Mouse (Mus musculus) hematopoietic stem cell, adult 5-6 weeks (primary cell): ENCODE measurements around the gene Riox2. TPM values are rescaled to one million over a fixed set of nuclear protein-coding genes. Genes with fewer than 3 reads are reported as not detected.
A peak's percentile ranks its signal among the peaks of the same experiment; 100 is the strongest.

Experiments
- ATAC-seq, 2 experiments: fragments of 125-278 bp in 1 of 2; replicated peaks in 1 of 2; 2 replicates each; pipeline ENCODE4 v1.8.0; 2016 to 2017; ENCODE audit warnings: inconsistent platforms in 2 of 2, mild to moderate bottlenecking in 2 of 2, moderate number of reproducible peaks in 2 of 2, low read depth in 1 of 2, moderate TSS enrichment in 1 of 2; ENCODE audit not compliant: low FRiP score in 2 of 2, poor library complexity in 2 of 2, severe bottlenecking in 2 of 2, insufficient read depth in 1 of 2, low TSS enrichment in 1 of 2
- total RNA-seq: library from RNA; stranded (forward); fragments of 172-1452, 232-1000 nt; gene quantifications from 2 replicates; pipeline ENCODE4 v1.2.3, GENCODE M21; 2017

Riox2 gene
- 77.5 and 84.5 TPM in 2 replicates for total RNA-seq

DNA sequence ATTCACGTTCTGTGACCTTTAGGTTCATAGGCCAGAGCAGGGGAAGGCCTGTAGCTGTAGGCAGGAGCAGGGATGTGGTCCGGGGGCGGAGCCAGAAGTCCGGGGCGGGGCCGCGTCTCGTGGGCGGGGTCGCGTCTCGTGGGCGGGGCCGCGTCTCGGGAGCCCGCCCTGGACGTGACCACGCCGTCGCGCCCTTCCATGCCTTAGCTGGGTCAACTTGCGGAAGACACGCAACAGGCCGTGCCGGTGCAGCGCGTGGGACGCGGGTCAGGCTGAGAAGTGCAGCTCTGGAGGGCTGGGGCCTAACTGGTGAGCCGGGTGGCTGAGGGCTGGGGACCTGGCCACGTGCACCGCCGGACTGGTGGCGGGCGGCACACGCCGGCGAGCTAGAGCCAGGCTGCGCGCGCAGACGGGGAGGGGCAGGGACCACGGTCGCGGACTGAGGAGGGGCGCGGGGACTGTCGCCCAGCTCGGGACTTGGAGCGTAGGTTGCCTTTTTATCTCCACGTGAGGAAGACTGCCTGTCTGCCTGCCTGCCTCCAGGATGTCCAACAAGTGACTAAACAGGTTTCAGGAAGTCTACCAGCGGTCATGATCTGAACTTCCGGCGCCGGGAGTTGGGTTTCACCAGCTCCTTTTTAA, at the start of gene Riox2:
Riox2 (plus strand) TSS at position 139 of the 642 bp plus-strand sequence.
- ATAC-seq = peak; percentile 75 to 85

DNA sequence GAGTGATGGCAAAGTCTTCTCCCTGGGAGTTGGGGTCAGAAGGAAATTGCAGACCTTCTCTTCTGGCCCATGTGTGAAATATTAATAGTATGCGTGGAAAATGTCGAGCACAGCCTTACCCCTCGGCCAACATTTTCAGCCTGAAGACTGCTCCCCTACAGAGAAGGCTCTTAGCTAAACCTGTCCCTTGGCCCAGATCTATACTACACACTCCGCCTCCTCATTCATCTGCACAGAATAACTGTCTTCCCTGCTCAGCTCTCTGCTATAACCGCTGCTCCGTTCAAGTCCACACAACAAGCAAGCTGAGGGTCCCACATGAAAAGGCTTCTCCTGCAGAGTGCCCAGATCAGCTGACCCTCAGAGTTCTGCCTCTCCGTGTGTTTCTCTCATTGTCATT, 43.6 kb upstream of the Riox2 start:
- no peak for ATAC-seq

DNA sequence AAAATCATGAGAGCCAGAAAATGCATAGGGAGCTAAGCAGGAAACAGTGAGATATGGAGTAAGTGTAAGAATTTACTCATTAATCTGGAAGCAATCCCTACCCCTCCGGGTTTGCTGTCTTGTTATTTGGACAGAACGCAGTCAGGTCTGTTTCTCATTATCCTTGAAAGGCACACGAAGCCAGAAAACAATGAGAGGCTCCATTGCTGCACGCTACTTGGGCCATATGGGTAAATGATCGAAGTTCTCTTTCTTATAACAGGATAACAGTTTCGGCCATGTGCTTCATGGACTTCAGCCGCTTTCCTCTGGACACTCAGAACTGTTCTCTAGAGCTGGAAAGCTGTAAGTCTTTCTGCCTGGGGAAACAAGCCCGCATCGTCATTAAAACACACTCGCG, 38.4 kb upstream of the Riox2 start:
- ATAC-seq = no peak

DNA sequence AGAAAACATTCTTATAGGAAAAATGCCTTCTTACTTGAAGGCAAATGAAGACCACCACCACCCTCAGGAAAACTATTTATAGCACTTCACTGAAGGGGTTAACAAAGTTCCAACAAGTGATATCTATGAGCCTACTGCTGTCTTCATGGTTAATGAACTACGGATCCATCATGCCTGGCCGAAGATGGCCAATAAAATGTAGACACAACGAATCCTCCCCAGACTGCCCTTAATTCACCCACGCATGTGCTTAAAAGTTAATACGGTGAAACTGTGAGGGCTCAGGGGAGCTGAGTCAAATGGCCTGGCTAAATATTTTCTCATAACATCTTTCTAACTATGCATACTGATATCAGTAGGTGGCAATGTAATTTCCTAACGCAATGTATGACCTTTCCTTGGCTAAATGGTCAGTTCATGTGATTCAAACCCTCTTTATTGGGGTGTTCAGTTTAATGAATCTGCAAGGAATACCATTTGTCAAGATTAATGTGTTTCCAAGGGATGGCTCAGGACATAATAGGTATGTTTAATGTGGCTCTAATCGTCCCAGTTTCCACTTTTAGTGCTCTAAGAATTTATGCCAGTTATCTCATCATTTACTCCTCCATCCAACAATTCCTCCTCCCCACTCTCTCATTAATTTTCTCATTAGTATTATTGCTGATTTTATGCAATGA, 26.6 kb upstream of the Riox2 start:
- no peak for ATAC-seq

DNA sequence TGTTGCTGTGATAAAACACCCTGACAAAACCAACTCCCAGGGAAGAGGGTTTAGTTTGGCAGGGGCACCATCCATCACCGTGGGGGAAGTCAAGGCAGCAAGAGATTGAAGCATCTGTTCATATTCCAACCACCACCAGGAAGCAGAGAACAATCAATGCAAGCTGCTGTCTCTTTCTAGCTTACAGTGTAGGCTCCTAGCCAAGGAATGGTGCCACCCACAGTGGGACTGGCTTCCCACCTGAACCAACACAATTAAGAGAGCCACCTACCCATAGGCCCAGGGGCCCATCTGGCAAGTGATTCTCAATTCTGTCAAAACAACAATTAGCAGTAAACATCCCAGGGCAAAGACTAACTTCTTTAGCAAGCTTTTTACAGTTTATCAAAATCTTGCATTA, 23.4 kb upstream of the Riox2 start:
- ATAC-seq = no peak

DNA sequence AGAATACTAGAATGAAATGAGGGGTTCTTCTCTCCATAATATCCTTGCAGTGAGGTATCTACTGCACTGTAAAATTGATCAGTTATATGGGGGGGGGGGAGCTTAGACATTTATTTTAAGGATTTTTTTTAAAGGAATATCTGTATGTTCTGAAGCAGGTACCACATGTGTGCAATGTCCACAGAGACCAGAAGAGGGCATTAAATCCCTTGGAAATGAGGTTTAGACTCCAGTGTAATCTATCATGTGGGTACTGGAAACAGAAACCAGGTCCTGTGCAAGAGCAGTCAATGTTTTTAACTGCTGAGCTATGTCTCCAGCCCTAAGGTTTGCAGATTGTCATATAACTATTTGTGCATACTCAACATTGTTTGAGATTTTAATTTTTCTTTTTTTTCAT, 22.5 kb upstream of the Riox2 start:
- ATAC-seq = no peak

DNA sequence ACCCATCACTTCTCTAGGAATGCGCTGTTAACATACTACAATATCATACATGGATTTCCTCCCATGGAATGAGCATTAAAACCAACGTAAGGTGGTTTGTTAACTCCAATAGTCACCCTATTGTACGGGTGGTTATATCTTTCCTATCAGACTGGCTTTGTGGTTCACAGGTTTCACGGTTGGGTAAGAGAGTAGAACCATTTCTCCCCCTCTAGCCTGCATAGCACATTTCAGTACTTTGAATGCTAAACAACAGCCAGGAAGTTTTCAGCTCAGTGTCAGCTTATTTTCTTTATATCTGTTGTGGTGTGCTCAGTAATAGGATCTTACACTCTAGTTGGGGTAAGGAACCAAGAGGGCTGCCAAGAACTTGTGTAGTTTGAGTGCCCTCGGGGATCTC, 19.8 kb upstream of the Riox2 start:
- ATAC-seq = no peak

DNA sequence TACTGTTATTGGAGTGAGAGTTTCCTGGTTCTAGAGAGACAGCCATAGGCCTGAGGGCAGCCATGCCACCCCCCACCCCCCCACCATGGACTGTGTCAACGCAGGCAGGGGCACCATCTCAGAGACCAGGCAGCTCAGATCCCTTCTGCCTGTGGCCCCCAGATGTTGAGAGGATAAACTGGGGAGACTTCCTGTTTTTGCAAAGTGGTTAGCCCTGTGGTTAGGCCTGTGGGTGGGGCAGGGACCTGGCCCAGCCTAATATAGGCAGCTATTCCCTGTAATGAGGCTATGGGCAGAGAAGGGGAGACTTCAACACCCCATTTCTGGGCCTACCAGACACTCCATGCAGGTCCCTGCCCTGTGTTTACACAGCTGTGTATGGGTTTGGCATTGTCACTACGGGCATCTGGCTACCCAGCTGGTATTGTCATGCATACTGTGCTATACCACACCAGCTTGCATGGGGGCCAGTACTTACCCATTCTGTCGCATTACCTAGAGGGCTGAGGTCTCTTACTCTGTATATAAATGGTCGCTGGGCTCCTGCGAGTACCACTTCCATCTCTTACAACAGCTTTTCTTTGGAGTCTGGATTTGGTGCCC, 12.2 kb upstream of the Riox2 start:
- ATAC-seq = peak; percentile 99

DNA sequence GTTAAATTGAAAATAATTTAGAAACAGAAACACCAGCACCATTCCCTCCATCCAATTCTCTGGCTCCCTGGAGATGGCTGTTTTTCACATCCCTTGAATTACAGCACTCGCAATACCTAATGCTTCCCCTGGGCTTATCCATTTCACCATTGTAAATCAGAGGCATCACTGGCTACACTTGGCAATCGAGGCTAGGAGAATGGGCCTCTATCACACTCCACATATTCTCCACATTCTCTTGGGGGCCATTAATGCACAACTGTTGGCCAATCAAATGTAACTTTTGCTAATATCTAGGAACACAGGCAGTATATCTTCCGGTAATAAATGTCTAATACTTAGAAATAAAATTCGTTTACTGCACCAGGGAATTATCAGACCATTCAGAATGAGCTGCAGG, 8.0 kb upstream of the Riox2 start:
- ATAC-seq = no peak

DNA sequence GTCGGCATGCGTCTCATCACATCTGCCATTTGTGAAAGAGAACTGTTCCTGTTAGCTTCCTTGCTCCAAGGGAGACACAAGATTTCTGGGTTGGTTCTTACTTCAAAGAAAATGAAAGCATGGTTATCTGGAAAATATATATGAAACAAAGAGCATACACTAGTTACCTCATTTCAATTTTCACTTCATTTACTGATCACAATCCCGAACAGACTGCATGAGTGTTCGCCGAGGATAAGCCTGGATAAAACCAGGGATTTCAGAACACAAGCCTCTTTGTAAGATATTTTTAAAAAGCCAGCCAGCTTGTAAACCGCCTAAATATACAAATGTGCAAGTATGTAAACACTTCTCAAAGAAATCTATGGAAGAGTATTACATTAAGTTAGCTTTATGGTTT, 7.6 kb upstream of the Riox2 start:
- no peak for ATAC-seq

DNA sequence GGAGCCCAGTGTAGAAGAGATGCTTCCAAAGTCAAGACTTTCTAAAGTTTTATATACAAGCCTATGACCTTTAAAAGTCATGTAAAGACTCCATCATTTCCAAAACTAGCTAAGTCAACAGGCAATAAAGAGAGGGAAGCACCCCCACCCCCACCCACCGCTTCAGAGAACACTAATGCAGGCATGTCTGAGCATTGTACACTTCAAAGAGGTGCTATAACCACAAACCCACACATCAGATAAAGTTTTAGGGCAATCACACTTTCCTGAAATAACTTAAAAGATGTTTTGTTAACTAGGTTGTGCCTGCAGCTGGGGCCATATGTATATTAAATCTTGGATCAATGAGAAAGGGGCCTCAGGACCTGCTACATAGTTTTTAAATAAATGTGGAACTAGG, 1.7 kb upstream of the Riox2 start:
- no peak for ATAC-seq

DNA sequence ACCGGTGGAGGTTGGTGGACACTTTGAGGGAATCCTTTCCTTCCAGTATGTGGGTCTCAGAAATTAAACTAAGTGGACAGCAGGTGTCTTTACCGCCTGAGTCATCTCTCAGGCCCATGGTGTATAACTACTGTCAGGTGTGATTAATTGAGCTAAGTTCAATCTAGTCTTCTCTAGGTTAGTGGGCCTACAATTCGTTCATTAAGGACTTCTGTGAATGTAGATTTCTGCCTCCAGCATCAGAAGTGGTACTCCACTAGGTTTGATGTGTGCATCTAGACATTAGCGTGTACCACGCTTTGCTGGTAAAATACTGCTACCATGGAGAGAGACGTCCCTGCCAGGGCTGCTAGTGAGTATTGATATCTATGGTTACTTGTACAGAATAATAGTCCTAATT, 971 bp downstream of the Riox2 start:
- ATAC-seq = no peak

DNA sequence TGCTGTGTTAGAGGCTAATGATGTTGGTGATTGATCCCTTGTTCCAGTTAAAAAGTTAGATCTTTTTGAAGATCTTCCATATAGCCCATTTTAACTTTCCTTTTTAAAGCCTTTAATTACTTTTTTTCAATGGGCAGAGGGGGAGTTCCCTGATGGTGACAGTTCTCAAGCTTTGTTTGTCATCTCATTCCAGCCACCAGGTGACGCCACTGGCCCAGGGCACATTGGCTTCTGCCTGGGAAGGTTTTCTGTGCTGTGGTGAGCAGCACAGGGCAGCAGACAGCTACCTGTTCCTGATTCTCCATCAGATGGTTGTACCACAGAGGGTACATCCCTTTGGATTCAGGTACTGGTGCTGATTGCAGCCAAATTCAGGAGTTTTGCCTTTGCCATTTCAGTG, 3.2 kb downstream of the Riox2 start:
- peak; percentile 70 to 79 for ATAC-seq

DNA sequence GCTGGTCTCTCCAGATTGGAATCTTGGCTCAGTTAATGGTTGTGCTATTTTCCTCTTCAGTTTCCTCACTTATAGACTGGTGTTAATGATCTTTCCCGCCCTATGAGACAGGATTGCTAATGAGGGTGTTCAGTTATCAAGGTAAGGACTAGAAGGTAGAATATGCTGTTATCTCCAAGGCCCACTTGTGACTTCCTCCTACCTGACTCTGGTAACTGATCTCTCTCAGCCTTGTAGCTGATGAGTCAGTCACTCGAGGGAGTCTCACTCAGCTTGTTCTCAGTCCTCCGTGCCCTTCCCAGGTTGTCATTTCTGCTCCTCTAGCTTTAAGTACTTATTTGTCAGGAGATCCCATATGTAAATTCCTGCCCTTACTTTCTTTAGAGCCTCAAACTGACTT, 6.4 kb downstream of the Riox2 start:
- ATAC-seq = no peak

DNA sequence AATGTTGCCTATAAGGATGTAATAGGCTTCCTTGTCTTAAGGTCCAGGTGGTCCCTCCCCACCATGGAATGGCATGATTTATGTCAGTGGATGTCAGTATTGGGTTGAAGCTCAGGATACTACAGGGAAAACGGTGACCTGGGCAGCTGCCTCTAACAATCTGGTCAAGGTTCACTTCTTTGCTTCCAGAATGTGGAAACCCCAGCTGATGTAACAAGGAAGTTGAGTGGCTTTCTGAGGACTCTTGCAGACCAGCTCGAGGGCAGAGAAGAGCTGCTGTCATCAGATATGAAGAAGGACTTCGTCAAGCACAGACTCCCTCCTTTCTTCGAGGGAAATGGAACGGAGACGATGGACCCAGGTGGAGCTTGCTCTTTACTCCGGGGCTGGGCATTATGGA, 15.7 kb downstream of the Riox2 start:
- no peak for ATAC-seq

DNA sequence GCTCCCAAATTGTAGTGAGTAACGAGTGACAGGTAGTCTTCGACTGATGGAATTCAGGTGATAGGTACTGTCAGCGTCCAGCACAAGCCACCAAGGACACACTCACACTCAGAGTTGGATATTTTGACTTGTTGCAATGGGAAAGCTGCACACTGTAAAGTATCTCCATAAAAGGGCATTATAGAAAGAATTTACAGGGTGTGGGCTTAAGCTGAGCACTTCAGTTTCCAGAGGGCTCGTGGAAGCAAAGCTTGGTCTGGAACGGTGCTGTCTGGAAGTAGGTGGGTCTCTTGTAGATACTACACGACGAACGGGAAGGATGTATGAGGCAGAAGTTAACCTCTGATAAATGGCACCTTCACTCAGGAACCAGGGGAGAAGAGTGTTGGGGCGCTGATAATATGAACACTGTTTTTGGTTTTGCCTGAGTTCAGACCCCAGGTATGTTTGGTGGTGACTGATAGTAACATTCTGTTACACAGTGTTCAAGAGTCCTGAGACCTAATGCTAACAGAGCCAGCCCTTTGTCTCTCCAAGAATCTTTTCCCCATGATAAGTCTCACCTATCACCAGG, 16.5 kb downstream of the Riox2 start:
- ATAC-seq = no peak

DNA sequence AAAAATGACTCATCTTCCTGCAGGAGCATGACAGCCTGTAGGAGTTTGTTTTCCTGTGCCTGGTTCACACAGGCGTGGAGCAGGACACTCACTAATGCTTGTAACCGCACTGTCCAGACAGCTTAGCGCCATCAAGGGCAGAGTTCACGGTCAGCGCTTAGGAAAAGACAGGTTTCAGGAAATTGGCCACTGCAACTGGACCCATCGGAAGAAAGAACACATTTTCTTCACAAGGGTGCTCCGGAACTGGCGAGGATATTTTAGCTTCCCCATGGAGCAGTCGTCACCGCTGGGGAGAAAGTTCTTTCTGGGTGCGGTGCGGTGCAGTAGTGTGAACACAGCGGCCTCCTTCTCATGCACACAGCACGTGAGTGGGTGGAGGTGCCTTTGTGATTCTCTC, 21.6 kb downstream of the Riox2 start:
- ATAC-seq = no peak; a peak in 1 of 4 replicates

DNA sequence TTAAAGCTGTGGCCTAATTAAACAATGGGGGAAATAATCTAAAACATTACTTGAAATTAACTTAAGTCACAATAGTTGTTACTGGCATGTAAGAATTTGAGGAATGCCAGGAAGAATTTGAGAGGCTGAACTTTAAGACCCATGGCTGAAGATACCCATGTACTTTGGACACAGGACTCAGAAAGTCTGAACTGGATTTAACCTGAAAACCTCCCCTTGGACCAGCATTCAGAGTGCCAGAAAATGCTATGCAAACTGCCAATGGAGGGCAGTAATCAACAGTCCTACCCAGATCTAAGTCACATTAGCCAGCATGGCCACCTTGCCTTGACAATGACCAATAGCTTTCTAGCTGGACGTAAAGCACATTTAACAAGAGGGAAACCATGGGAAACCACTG, 26.4 kb downstream of the Riox2 start:
- no peak for ATAC-seq
